Mouse (Mus musculus): Measurements from ENCODE around the gene Rps6ka3. TPM values are rescaled to one million over a fixed set of nuclear protein-coding genes. Genes with fewer than 3 reads are reported as not detected.

Rps6ka3 gene
- polyA plus RNA-seq (2017; shearing (Covaris generic)): 5.8 TPM

DNA sequence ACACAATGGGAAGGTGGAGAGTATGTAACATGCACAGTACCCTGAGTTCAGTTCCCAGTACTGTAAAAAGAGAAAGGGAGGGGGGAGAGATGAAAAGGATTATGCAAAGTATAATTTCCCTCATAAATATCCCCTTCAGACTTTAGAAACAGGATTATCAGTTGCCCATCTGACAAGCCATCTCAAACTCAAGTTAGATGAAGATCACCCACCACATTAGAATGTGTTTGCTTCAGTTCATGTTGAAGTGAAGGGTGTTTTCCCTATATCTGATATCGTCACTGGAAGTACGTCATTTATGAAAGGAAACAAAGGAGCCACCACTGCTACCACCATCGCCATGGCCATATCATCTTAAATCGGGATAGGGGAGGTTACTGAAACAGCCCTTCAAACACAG, at the start of gene Rps6ka3:
Gene Rps6ka3, plus strand, starts transcription at position 301 of the 400 bp plus-strand sequence.

GRCm38 (mm10) chrX:159371831-159372752, 162.0 kb downstream of the Rps6ka3 start, which contains the start of gene Eif1ax:
TSS of gene Eif1ax (plus strand) at chrX:159372178.

GRCm38 (mm10) chrX:159414130-159414828, 204.2 kb downstream of the Rps6ka3 start, which contains the start of gene Map7d2:
TSS of gene Map7d2 (plus strand) at chrX:159414572.

Other genes starting within 250 kb of the Rps6ka3 start
- gene Eif1ax, start 161.9 kb downstream of the Rps6ka3 start, polyA plus RNA-seq (2017; shearing (Covaris generic)): 66.3 TPM
- not detected for gene Map7d2, start 204.3 kb downstream of the Rps6ka3 start, polyA plus RNA-seq (2017; shearing (Covaris generic))

All from activated CD4-positive, CD25-positive, alpha-beta regulatory T cell, adult 9 weeks (primary cell).